Mouse (Mus musculus) hindbrain, embryonic 15.5 days (tissue): Measurements from ENCODE around the gene 1700021F07Rik. TPM values are rescaled to one million over a fixed set of nuclear protein-coding genes. Genes with fewer than 3 reads are reported as not detected.

Experiments used
- polyA plus RNA-seq: library from polyadenylated mRNA; unstranded; fragments of >200 nt; fragmentation: Nextera tagmentation; extraction: Ambion mirVana; gene quantifications from 2 replicates; pipeline ENCODE4 v1.2.1, GENCODE M21; 2015

1700021F07Rik gene
- polyA plus RNA-seq, 1 experiment from 2014 or later, result not detected

Other genes starting within 250 kb of the 1700021F07Rik start
- gene Pmepa1, start 246.1 kb upstream of the 1700021F07Rik start, polyA plus RNA-seq, result 4.4 and 5.0 TPM in 2 replicates
- gene Ankrd60, start 55.8 kb downstream of the 1700021F07Rik start, polyA plus RNA-seq, result not detected in 2 replicates
- 31.0 and 33.0 TPM in 2 replicates for gene Rab22a, start 137.2 kb downstream of the 1700021F07Rik start, polyA plus RNA-seq
- not detected in 2 replicates for gene 1700010B08Rik, start 196.8 kb downstream of the 1700021F07Rik start, polyA plus RNA-seq
- 15.9 and 18.4 TPM in 2 replicates for gene Vapb, start 214.9 kb downstream of the 1700021F07Rik start, polyA plus RNA-seq